Mouse (Mus musculus) ZHBTc4 (cell line): Measurements from ENCODE around the gene Miox.

Source experiments
- DNase-seq: peaks from one replicate; pipeline ENCODE4 v3.0.0-alpha.2; 2011; ENCODE audit warnings: low read depth, low spot score

Miox gene

DNA sequence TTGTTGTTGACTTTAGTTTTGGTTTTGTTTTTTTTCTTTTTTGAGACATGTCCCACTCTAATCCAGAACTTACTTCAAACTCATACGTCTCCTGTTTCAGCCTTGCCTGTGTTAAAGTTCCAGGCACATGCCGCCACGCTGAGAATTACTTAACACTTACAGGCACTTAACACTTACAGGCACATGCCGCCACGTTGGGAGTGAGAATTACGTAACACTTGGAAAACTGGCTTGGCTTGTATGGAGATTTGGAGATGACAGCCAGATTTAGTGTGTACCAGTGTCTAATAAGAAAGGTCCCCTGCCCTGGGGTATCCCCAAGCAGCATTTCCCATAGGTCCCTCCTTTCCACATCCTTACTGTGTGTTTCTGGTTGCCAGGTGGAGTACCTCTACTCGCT, 28.9 kb downstream of the Miox start:
- DNase-seq = no peak

DNA sequence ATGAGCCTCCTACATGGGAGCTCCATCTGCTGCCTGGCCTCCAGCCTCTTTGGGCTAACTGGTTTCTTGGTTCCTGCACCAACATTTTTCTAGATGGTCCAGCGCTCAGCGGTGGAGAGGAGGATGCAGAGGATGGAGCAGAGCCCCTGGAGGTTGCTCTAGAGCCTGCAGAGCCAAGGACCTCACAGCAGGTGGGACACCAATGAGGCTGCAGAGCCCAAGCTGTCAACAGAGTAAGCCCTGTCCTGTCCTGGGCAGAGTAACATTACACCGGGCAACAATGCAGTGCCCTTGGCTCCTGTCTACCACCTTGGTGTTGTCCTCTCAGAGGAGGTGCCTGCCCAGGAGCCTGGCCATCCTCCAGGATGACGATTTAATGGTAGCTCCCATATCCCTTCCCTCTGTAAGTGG, 30.9 kb downstream of the Miox start:
- DNase-seq = no peak

DNA sequence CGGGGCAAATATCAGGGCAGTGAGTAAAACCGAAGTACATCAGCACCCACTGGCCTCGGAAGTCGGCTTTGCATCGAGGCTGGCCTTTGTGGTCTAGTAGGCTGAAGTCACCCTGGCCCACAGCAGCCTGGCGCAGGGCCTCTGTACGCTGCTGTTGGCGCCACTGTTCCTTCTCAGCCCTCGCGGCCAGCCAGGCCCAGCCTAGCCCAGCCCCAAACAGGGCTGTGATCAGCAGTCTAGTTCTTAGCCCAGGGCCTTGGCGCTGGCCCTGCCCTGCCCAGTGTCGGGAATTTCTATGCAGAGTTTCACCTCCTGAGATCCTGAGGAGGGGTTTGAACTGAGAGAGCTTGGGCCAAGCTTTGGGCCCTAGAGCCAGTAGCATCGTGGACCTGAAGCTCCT, 37.9 kb downstream of the Miox start:
- DNase-seq = no peak

DNA sequence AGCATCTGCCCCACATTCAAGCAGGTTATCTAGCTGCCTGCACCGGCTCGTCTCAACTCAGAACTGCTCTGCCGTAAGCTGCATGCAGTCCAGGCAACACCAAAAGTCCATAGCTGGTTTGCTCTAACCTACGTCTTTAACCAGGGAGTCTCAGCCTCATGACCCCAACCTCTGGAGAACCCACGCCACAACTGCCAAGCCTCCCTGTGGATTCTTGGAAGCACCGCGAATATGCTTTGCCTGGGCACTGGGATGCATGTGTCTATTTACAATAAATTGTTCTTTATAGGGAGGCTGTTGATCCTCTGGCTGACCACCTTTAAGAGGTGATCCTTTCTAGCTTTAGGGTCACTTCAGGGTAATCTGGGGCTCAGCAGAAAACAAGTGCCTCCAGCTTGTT, 38.3 kb downstream of the Miox start:
- DNase-seq = no peak

DNA sequence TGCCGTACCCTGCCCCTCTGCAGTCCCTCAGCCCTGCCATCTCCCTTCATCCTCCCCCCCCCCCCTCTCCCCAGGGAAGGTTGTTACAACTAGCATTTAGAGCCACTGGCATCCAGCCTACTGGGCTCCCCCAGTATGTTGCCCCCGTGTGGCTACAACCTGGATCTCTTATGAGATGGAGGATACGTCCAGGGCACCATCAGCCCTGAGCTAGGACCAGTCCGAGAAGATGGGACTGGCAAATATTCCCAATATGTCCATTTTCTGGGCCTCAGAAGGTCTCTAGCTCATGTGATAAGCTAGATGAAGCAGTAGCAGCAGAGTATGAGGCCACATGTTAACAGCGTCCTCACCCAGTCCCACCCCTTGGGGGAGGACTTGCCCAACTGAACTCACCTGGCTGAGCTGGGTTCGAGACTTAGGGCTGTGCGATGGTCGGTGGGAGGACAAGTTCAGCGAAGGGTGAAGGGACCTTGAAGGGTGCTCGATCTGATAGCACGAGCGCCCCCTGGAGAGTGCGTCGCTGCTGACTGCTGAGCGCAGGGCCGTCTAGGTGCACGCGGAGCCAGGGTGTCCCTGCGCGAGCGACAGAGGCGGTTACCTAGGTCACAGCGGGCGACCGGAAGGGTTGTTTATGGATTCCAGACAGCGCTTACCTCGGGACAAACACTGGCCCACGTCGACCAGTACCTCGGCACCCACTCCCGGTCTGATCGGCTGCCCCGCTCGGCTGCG, 39.0 kb downstream of the Miox start:
- peak; percentile 95 for DNase-seq

DNA sequence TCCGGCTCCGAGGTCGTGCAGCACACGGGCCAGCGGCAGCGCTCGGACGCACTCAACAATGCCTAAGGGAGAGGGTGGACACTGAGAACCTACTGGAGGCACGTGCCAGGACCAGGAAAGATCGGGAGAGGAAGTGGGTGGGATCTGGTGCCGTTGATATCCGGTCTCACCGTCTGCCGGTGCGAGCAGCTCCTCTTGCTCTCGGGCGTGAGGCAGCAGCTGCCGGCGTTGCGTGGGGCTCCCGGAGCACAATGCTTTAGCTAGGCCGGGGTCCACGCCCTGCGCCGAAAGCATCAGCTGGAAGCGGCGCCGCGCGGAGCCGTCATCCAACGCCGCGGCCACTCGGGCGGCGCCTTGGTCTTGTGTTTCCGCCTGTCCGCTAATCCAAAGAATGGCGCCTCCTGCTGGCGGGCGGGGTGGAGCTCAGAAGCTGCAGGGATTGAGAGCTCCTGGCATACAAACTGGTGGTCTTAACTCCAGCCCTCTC, 39.6 kb downstream of the Miox start, which contains the start of gene Sco2:
Sco2 (minus strand) TSS at position 85 of the 487 bp plus-strand sequence.
- DNase-seq = peak; percentile 96

DNA sequence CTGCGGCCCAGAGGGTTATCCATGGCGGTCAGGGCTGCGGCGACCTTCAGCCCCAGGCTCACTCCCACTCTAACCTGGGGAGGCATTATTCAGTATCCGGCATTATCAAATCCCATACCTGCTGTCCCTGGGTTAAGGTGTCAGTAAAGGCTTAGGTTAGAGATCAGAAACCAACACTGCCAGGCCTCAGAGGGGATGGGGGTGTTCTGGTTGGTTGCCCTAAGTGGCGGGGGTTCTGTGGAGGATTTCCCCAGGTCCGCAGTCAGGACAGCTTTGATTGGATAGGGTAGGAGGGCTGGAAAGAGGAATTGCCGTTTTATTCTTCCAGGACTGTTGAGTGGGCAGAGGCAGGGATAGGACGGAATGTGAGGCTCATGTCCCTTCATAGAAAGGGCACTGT, 40.1 kb downstream of the Miox start:
- DNase-seq = no peak

DNA sequence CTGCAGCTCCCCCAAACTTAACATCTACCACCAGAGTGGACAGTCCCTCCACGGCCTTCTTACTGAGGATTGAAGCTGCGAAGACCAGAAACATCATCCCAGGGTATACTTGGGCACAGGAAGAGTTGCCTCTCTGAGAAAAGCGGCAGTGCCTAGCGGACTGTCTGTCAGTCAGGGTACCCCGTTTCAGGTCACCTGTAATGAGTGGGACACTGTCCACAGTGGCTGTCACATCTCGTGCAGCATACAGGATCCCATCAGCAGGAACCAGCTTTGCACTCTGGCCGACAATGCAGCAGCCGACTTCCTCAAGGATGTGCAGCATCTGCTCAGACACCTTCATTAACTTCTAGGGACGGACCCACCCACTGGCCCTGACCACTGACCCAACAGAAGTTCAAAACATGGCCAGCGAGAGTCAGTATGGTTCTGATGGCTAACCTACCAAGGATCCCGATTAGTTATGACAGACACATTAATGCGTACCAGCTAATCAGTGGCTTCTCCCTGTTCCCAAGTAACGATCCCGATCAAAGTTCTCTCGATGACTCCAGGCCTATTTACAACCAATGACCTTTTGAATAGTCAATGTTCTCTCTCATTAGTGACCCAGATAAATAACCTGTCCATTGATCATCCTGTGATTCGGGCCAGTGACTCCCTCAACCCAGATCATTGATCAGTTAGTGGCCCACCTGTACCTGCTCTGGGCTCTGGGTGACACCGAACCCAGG, 40.8 kb downstream of the Miox start:
- DNase-seq = no peak

DNA sequence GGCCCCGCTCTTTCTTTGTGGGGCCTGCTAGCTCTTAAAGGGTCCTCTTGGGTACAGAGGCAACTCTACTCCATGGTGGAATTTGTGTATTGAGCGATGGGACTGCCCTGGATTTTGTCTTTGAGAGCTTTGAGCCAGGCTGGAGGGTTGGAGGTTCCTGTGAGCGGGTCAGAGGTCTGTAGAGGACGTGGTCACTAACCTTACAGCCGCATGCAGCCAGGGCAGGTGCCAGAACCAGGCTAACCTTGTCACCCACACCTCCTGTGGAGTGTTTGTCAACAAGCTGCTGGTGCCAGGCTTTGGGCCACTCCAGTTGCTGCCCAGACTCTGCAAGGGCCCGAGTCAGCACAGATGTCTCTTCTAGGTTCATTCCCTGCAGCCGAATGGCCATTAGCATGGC, 41.8 kb downstream of the Miox start:
- DNase-seq = no peak

DNA sequence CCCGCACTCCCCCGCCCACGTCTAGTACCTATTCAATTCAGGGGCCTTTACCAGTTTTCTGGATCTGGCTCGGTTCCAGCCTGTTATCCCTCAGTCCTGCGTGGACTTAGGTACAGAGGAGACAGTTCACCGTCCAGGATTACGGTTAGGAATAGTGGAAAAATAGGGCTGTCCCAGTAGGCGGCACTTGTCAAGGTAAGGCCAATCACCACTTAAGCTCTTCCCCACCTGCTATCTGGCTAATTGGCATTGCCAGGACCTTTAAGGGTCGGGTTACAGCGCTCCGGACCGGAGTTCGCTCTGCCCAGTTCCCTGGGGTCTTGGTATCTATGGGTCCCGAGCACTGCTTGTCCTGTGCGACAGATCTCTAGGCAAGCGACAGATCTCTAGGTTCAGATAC, 42.8 kb downstream of the Miox start, which contains the start of gene Tymp:
Tymp (minus strand) TSS at position 83 of the 400 bp plus-strand sequence.
- no peak for DNase-seq

DNA sequence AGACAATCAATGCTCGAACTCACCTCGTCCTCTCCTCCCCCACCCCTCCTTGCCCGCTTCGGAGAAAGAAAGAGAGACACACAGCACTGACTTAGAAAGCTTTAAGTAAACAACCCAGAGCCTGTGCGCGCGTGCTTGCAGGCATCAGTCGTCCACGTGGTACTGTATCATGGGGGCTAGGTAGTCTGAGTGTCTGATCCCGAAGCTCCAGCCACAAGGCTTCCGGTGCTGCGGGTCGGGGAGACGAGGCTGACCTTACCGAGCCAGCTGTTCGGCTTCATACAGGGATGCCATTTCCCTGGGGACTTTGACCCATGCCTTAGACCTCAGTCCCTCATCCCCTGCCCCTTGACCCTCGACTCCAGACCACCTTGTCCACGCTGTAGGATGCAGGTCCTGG, 43.2 kb downstream of the Miox start:
- DNase-seq = no peak

DNA sequence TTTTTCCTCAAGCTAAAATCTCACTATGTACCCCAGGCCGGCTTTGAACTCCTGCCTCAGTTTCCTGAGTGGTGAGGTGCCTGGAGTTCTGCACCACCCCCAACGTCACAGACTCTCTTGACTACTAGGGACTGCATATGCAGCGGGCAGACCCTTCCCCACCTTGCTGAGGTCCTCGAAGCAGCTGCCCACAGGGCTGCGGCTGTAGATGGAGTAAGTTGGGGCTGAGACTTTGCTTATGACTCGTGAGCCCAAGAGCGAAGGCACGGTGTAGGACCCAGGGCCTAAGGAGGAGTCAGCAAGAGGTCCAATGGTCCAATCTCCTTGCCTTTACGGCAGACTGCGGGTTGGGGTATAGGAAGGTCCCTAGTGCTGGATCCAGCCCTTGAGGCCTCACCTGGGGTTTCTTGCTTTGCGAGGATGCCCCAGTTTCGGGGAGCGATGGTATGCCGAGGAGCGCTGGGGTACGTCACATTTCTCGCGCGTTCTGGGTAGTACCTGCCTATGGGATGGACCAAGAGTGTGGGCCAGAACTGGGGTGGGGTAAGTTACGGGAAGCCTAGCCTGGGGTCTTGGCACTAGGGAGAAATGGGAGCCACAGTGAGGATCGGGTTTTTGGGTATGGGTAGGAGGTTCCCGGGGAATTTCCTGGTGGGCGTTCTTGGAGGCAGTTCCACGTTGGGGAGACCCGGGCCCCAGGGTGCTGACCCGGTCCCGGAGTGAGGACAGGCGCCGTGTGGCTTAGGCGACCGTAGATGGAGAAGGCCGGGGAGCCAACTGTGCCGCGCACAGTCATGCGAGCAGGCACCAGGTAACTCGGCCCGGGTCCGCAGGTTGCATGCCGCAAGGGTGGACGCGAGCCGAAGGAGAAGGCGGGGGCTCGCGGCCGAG, 44.0 kb downstream of the Miox start:
- DNase-seq = no peak

DNA sequence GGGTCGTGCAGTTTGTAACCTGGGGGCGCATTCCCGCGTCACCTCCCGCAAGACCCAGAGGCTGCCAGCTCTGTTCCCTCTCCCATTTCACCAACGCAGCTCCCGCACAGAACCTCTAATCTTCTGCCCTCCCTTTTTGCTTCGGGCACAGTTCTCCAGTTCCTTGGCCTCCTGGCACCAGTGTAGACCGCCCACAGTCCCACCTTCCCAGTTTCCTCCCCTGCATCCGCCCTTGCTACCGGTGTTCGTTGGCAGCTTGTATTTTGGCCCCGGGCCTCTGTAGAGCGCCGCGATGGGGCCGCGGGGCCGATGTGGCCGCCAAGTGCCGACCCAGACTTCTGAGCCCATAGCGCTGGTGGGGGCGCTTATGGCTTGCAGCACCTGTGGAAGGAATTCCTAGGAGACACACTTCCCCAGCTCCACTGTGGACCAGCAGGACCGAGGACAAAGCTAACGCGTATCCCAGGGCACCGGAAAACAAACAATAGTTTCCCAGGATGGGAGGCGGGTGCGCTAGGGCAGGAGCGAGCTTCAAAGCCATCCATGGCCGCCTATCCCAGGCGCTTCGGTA, 44.7 kb downstream of the Miox start, which contains the start of gene Odf3b:
Odf3b (minus strand) TSS at position 452 of the 571 bp plus-strand sequence.
- DNase-seq = no peak

DNA sequence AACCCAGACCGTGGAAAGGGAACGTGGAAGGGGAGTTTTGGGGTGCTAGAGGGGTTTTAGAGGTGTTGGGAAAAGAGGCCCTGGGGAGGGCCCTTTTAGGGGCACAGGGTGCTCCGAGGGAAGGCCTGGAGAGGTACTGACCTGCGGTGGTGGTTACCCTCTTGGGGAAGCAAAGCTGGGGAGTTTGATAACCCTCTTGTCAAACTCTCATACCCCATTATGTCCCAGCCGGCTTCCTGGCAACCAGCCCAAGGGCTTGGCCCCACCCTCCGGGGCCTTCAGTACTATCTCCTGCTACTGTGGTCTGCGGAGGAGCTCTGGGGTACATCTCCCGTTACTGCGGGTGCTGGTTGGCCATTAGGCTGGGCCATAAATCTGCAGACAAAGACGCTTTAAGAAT, 45.2 kb downstream of the Miox start:
- DNase-seq = no peak

DNA sequence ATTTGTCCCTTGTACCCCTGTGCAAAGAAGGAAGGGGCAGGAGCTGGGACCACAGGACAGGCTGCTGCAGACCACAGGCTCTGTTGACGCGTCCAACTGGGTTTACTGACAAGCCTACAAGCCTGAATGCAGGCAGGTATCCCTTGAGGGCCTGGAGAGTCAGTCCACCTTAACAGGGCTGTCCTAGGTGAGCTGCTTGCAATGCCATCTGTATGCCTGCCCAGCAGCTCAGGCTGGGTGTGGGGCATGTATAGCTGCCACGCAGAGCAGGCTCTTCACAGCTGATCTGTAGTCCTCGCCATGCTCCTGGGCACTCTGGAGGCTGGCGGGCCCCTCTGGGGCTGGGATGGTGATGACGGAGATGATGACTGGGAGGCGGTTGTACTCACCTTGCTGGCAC, 50.4 kb downstream of the Miox start, which contains the start of gene Klhdc7b:
Klhdc7b (plus strand) TSS at position 301 of the 400 bp plus-strand sequence.
- no peak for DNase-seq
